Mouse (Mus musculus): Measurements from ENCODE around the gene Exoc3l4.

DNA sequence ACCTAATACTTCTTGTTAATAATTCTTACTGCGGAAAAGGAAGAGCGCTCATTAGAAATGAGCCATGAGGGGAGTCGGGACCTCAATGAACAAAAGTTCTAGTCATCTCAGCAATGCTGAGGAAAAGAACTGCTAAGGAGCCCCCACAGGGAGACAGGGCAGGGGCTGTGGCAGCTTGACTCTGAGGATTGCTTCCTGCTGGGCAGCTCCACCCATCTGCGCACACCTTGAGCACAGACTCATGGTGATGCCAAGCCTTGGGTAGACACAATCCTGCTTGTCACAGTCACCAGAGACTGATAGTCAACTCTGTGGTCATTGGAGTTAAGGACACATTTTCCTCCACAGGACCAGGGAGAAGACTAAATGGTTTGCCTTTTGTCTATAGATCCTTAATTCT, 29.7 kb upstream of the Exoc3l4 start:
- TF ChIP-seq CTCF (IDR thresholded peaks at IDR 0.05; ENCODE audit: insufficient read depth, low read length) (no peak), POLR2A (IDR thresholded peaks at IDR 0.05; ENCODE audit: borderline replicate concordance, extremely low read depth, low read depth, low read length) (no peak)

Data from lung, adult 2 months (tissue).